8 mouse cellular contexts compared by ENCODE assay signal in the genomic region with DNA sequence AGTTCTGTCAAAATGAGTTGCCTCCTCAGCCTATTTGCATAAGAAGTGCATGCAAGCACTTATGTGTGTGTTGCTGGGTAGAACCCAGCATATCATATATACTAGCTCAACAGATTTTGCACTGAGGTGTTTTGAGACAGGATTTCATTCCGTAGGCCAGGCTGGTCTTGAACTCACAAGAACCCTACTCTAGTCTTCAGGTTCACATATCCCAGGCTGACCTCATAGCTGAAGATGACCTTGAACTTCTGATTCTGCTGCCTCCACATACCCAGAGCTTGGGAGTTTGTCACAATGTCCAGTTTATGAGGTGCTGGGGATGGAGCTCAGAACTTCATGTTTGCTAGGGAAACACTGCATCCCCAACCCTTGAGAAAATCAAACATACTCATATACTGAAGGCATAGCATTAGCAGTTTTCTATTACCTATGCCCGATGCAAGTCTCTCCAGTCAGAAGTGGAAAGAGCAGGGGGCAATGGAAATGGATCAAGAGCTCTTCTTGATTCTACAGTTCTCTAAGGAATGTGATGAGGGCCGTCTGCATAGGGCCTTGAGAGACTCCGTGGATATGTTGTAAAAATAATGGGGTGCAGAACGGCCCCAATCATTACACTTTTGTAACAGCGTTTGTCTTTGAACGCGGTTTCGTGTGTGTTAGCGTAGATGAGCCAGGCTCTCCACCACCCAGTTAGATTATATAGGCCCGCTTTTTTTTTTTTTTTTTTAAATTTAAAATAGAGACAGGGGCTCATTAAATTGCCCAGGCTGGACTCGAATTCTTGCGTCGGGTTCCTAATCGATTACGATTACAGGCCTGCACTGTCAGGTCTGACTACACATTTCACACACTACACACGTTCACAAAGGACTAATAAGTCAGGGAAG. TPM values are rescaled to one million over a fixed set of nuclear protein-coding genes. Genes with fewer than 3 reads are reported as not detected.
A peak's percentile ranks its signal among the peaks of the same experiment; 100 is the strongest.
DNase-seq lines count a peak whose midpoint lies in the region; ATAC-seq and TF ChIP-seq lines count a peak whose summit lies in the region.

No protein-coding gene starts in this region.

- H3K4me3 ChIP-seq in heart, embryonic 14.5 days (ENCODE audit: control insufficient read depth in 1 of 2, insufficient read depth in 1 of 2, low read depth in 1 of 2, low read length in 2 of 2), result peak overlapping the region; percentile 55 to 94
- H3K4me3 ChIP-seq in ES-E14 (ENCODE audit: insufficient read depth in 1 of 2, low read depth in 1 of 2, low read length in 2 of 2, poor library complexity in 1 of 2, severe bottlenecking in 1 of 2), result peak overlapping the region; percentile 66 to 68
- H3K4me3 ChIP-seq in forebrain, embryonic 16.5 days (replicated peaks; ENCODE audit: low read length), result peak overlapping the region; percentile 86
- peak overlapping the region; percentile 86 for H3K4me3 ChIP-seq in midbrain, embryonic 10.5 days

- H3K9ac ChIP-seq in heart, embryonic 14.5 days (ENCODE audit: low read length), result peak overlapping the region; percentile 78
- H3K9ac ChIP-seq in ES-E14 (ENCODE audit: insufficient read depth, low read depth, low read length, poor library complexity, severe bottlenecking), result peak overlapping the region; percentile 86
- H3K9ac ChIP-seq in forebrain, embryonic 16.5 days (replicated peaks; ENCODE audit: low read depth, low read length), result peak overlapping the region; percentile 60

- WGBS in heart, embryonic 14.5 days, result 14% methylated on average over 17 of the region's 17 CpGs
- 12% methylated on average over 17 of the region's 17 CpGs for WGBS in forebrain, embryonic 16.5 days
- 15% methylated on average over 17 of the region's 17 CpGs for WGBS in midbrain, embryonic 10.5 days

- peak overlapping the region; percentile 94 to 96 for H3K27ac ChIP-seq in heart, embryonic 14.5 days (replicated peaks in 1 of 2; ENCODE audit: control insufficient read depth in 1 of 2, insufficient read depth in 1 of 2, low read depth in 2 of 2, low read length in 2 of 2)
- peak overlapping the region; percentile 64; the same call in 1 of the 2 replicates for H3K27ac ChIP-seq in ES-E14 (ENCODE audit: insufficient read depth, low read depth, low read length, poor library complexity, severe bottlenecking)
- peak overlapping the region; percentile 92 for H3K27ac ChIP-seq in forebrain, embryonic 16.5 days (ENCODE audit: low read length)
- H3K27ac ChIP-seq in midbrain, embryonic 10.5 days (replicated peaks), result peak overlapping the region; percentile 96

- ATAC-seq in heart, embryonic 14.5 days (ENCODE audit: insufficient number of reproducible peaks, insufficient read depth, low FRiP score, low read depth), result no peak
- ATAC-seq in forebrain, embryonic 16.5 days, result peak; percentile 5

- in situ Hi-C loops in ES-E14 (cut with MboI; ENCODE audit: low sequenced_read_pairs in 2 of 2, unreplicated experiment in 2 of 2), result no loop called here

- H3K4me2 ChIP-seq in heart, embryonic 14.5 days (ENCODE audit: low read length), result peak overlapping the region; percentile 80
- peak overlapping the region; percentile 63 for H3K4me2 ChIP-seq in forebrain, embryonic 16.5 days (ENCODE audit: low read length)

- peaks cover 38% of the 10 kb centered on the region for H3K36me3 ChIP-seq in heart, embryonic 14.5 days (ENCODE audit: control insufficient read depth, insufficient read depth, low read length)
- peaks cover 42% of the 10 kb centered on the region for H3K36me3 ChIP-seq in ES-E14 (ENCODE audit: control insufficient read depth, insufficient read depth, low read length, poor library complexity, severe bottlenecking)
- peaks cover 14% of the 10 kb centered on the region; the same call in 1 of the 2 replicates for H3K36me3 ChIP-seq in forebrain, embryonic 16.5 days (ENCODE audit: control insufficient read depth, insufficient read depth)
- H3K36me3 ChIP-seq in midbrain, embryonic 10.5 days, result peaks cover 39% of the 10 kb centered on the region

- no peak for DNase-seq in heart, adult 8-10 months (ENCODE audit: low spot score)
- DNase-seq in ES-E14 (ENCODE audit: low read depth, low spot score), result no peak
- no peak for DNase-seq in midbrain, embryonic 10.5 days (ENCODE audit: low spot score)
- DNase-seq in layer of hippocampus, postnatal 14 days (ENCODE audit: low spot score in 2 of 2), result no peak
- DNase-seq in right cerebral cortex, adult 18-20 months, result no peak
- DNase-seq in frontal cortex, postnatal 25 days (ENCODE audit: low spot score in 2 of 2), result no peak

- H3K9me3 ChIP-seq in heart, embryonic 14.5 days (ENCODE audit: control insufficient read depth, low read length), result no peaks in the 10 kb centered on the region
- no peaks in the 10 kb centered on the region for H3K9me3 ChIP-seq in ES-E14 (ENCODE audit: control insufficient read depth, insufficient read depth, low read depth, low read length)
- no peaks in the 10 kb centered on the region for H3K9me3 ChIP-seq in forebrain, embryonic 16.5 days (ENCODE audit: control insufficient read depth, low read length)
- no peaks in the 10 kb centered on the region for H3K9me3 ChIP-seq in midbrain, embryonic 10.5 days (replicated peaks)

- H3K4me1 ChIP-seq in heart, embryonic 14.5 days (ENCODE audit: control insufficient read depth in 2 of 2, insufficient read depth in 2 of 2, low read length in 2 of 2), result peaks cover 4 to 18% of the 10 kb centered on the region in 2 experiments
- peaks cover 0 to 10% of the 10 kb centered on the region in 2 experiments; a peak in 2 of 4 replicates for H3K4me1 ChIP-seq in ES-E14 (ENCODE audit: control insufficient read depth in 2 of 2, insufficient read depth in 2 of 2, low read length in 2 of 2, poor library complexity in 1 of 2)
- H3K4me1 ChIP-seq in forebrain, embryonic 16.5 days (replicated peaks; ENCODE audit: control insufficient read depth, insufficient read depth, low read length), result peaks cover 40% of the 10 kb centered on the region
- peaks cover 41% of the 10 kb centered on the region for H3K4me1 ChIP-seq in midbrain, embryonic 10.5 days

- no peaks in the 10 kb centered on the region for H3K27me3 ChIP-seq in heart, embryonic 14.5 days (ENCODE audit: control insufficient read depth, insufficient read depth, low read length)
- no peaks in the 10 kb centered on the region for H3K27me3 ChIP-seq in forebrain, embryonic 16.5 days (replicated peaks; ENCODE audit: control insufficient read depth, insufficient read depth, low read length)
- no peaks in the 10 kb centered on the region for H3K27me3 ChIP-seq in midbrain, embryonic 10.5 days (ENCODE audit: low read depth, poor library complexity, severe bottlenecking)

TF ChIP-seq in ES-E14, 5 proteins besides CTCF, POLR2A, EP300 and RAD21:
- peak; percentile 83 for TF ChIP-seq ZNF384 (IDR thresholded peaks at IDR 0.05; ENCODE audit: low read depth, low read length)
- TF ChIP-seq HCFC1 (IDR thresholded peaks at IDR 0.05; ENCODE audit: borderline replicate concordance, insufficient read depth, low read length), result no peak
TF ChIP-seq in ES-E14: peak in this region for 1.

RNA-seq across cellular contexts. Expression of a gene that starts 27.7 kb away (rescaled TPM):
- 3.7 and 4.2 TPM in 2 replicates for polyA plus RNA-seq in heart, embryonic 14.5 days (2014; fragmentation: Nextera tagmentation; extraction: Ambion mirVana)
- total RNA-seq in heart, adult 8-10 months (2022), result 1 to 10 TPM; 1.6 to 4.1 (median 1.8) TPM
- 9.8 and 13.4 TPM in 2 replicates for total RNA-seq in ES-E14 (2012; rRNA removed)
- 19.1 and 27.2 TPM in 2 replicates for polyA plus RNA-seq in forebrain, embryonic 16.5 days (2015; fragmentation: Nextera tagmentation; extraction: Ambion mirVana)
- 3.5 and 6.4 TPM in 2 replicates for polyA plus RNA-seq in midbrain, embryonic 10.5 days (2016; fragmentation: Nextera tagmentation; extraction: Ambion mirVana)
- total RNA-seq in layer of hippocampus, postnatal 14 days (2021), result 10 to 100 TPM; 18.4 to 21.5 TPM

RNA-seq across cellular contexts. Expression of a gene that starts 46.3 kb away (rescaled TPM):
- 19.4 and 21.2 TPM in 2 replicates for polyA plus RNA-seq in heart, embryonic 14.5 days (2014; fragmentation: Nextera tagmentation; extraction: Ambion mirVana)
- 1 to 10 TPM; 3.1 to 4.5 (median 3.7) TPM for total RNA-seq in heart, adult 8-10 months (2022)
- 9.9 and 11.6 TPM in 2 replicates for total RNA-seq in ES-E14 (2012; rRNA removed)
- polyA plus RNA-seq in forebrain, embryonic 16.5 days (2015; fragmentation: Nextera tagmentation; extraction: Ambion mirVana), result 9.7 and 10.6 TPM in 2 replicates
- polyA plus RNA-seq in midbrain, embryonic 10.5 days (2016; fragmentation: Nextera tagmentation; extraction: Ambion mirVana), result 10.6 and 10.8 TPM in 2 replicates
- 10 to 100 TPM in 1 of 2 experiments, 1 to 10 TPM in 1; 9.5 to 11.3 TPM for total RNA-seq in layer of hippocampus, postnatal 14 days (2021)

RNA-seq across cellular contexts. Expression of a gene that starts 46.5 kb away (rescaled TPM):
- 55.9 and 56.7 TPM in 2 replicates for polyA plus RNA-seq in heart, embryonic 14.5 days (2014; fragmentation: Nextera tagmentation; extraction: Ambion mirVana)
- 1 to 10 TPM; 5.1 to 5.9 (median 5.7) TPM for total RNA-seq in heart, adult 8-10 months (2022)
- 11.4 and 13.6 TPM in 2 replicates for total RNA-seq in ES-E14 (2012; rRNA removed)
- polyA plus RNA-seq in forebrain, embryonic 16.5 days (2015; fragmentation: Nextera tagmentation; extraction: Ambion mirVana), result 28.5 and 29.2 TPM in 2 replicates
- polyA plus RNA-seq in midbrain, embryonic 10.5 days (2016; fragmentation: Nextera tagmentation; extraction: Ambion mirVana), result 38.7 and 40.9 TPM in 2 replicates
- 10 to 100 TPM; 14.8 to 17.2 TPM for total RNA-seq in layer of hippocampus, postnatal 14 days (2021)

RNA-seq across cellular contexts. Expression of a gene that starts 51.0 kb away (rescaled TPM):
- 2,716 and 2,876 TPM in 2 replicates for polyA plus RNA-seq in heart, embryonic 14.5 days (2014; fragmentation: Nextera tagmentation; extraction: Ambion mirVana)
- total RNA-seq in heart, adult 8-10 months (2022), result 100 to 1,000 TPM; 692 to 761 (median 719) TPM
- 1,350 and 1,664 TPM in 2 replicates for total RNA-seq in ES-E14 (2012; rRNA removed)
- 4,671 and 4,745 TPM in 2 replicates for polyA plus RNA-seq in forebrain, embryonic 16.5 days (2015; fragmentation: Nextera tagmentation; extraction: Ambion mirVana)
- 3,322 and 3,606 TPM in 2 replicates for polyA plus RNA-seq in midbrain, embryonic 10.5 days (2016; fragmentation: Nextera tagmentation; extraction: Ambion mirVana)
- 1,000 to 10,000 TPM; 1,675 to 1,723 TPM for total RNA-seq in layer of hippocampus, postnatal 14 days (2021)
